Mouse (Mus musculus) cerebellum, adult 2 months (tissue): ENCODE results near the gene Tek.

Experiments used
- CTCF ChIP-seq: fragments of 200-500 bp; IDR thresholded peaks from 2 replicates; pipeline ENCODE4 v1.5.1; 2011; ENCODE audit warnings: low read depth, mild to moderate bottlenecking, control low read depth, low read length, moderate library complexity, borderline replicate concordance; ENCODE audit not compliant: insufficient read depth
- POLR2A ChIP-seq: fragments of 200-500 bp; IDR thresholded peaks from 2 replicates; pipeline ENCODE4 v1.6.1; 2011; ENCODE audit warnings: low read length, control low read depth, borderline replicate concordance; ENCODE audit not compliant: insufficient read depth

GRCm38 (mm10) chr4:94829924-94830386 is 90.9 kb downstream of the Tek start:
- TF ChIP-seq CTCF: no peak
- no peak for TF ChIP-seq POLR2A
